Mouse (Mus musculus) lung, adult 18-20 months (tissue): ENCODE measurements around the gene Hoxd13.
A peak's percentile ranks its signal among the peaks of the same experiment; 100 is the strongest.

Experiments
- DNase-seq, 2 experiments: peaks; one replicate each; pipeline ENCODE4 v3.0.0; 2022; ENCODE audit warnings: mixed read lengths in 2 of 2

Gene Hoxd13

DNA sequence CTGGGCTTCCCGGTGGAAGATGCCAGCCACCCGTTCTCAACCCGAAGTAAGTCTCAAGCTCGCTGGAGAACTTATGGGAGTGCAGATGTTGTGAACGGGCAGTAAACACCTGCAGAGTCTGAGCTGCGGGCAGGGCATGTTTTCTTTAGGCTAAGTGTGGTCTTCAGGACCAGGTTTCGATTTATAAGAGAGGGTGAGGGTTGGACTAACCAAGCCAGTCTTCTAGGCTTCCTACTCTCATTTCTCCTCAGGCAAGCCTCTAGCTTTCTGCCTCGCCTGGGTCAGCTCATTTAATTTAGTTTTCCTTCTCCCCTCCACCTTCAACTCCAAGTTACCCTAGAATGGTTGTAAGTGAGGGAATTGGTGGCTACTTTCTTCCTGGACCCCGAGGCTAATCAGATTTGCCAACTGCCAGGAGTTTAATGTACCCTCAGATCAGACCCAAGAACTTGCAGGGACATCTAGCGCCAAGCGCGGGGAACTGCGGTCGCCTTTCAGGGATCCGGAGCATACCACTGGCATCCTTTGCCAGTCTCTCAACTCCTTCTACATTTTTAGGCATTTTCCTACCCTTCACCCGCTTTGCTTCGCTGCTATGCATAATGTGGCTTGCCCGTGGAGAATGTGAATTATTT is 4.7 kb upstream of the Hoxd13 start:
- DNase-seq: peak in 1 of 2 experiments; percentile 34

DNA sequence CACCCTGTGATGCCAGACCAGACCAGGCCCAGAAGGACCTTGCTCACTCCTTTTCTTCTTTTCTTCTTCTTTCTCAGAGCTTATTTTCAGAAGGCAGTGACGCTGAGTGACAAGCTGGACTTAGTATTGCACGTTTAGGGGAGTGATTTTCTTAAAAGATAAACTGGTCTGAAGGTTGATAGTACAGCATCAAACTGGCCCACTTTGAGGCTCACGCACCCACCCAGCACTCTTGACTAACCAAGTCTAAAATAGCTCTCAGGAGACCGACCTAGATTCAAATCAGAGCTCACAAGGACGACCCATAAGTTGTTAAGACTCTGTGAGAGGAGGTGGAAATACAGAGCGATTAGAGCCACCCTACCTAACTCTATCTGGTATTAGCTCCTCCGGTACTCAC is 1.7 kb upstream of the Hoxd13 start:
- DNase-seq: no peak

DNA sequence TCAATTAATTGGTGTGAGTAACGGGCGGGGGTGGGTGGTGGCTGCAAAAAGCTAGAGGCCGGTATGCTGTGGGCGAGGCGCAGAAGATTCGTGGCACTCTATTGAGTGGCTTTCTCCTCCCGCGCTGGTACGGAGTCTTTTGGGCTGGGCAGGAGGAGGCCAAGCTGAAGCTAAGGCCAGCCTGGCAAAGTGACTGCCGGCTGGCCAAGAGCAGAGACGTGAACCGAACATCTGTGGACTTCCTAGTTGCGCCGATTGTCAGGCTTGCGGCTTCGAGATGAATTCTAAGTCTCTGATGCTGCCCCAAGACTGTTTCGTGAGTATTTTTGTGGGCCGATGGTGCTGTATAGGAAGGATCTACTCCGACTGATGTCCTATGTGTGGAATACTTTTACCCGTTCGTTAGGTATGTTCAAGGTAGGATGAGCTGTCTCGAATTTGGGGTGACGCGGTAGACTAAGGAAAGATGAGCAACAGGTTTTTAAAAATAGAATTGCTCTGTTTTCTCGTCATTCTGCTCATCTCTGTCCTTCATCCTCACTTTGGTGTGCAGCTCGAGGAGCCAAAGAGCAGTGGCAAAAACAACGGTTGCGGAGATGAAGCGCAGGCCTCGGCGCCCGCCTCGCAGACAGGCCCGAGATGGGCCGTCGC is 794 bp upstream of the Hoxd13 start:
- DNase-seq: no peak

DNA sequence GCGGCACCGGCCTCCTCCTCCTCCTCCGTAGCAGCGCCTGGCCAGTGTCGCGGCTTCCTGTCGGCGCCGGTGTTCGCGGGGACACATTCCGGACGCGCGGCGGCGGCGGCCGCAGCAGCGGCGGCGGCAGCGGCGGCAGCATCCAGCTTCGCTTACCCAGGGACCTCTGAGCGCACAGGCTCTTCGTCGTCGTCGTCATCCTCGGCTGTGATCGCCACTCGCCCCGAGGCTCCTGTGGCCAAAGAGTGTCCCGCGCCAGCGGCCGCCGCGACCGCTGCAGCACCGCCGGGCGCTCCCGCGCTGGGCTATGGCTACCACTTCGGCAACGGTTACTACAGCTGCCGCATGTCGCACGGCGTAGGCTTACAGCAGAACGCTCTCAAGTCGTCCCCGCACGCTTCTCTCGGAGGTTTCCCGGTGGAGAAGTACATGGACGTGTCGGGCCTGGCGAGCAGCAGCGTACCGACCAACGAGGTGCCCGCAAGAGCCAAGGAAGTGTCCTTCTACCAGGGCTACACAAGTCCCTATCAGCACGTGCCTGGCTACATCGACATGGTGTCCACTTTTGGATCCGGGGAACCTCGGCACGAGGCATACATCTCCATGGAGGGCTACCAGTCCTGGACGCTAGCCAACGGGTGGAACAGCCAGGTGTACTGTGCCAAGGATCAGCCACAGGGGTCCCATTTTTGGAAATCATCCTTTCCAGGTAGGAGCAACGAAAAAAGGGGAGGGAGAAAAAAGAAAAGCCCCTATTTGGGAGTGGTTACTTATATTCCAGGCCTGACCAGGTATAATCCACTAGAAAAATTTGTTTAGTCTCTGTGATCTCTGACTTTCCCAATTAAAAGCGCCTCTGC is 490 bp downstream of the Hoxd13 start:
- no peak for DNase-seq

DNA sequence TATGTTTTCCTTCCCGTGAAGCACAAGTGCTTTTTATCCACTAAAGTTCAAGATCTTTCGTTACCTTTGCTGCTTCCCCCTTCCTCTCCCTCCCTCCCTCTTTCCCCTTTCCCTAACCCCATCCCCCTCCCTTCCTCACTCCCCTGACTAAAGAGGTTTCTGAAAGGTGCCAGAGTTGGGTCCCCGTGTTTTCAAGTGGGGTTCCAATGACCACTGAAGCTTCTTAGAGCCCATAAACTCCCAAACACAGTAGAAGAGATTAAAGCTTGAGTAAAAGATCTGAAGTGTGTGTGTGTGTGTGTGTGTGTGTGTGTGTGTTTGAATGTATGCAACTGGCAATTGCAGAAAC is 1.1 kb downstream of the Hoxd13 start:
- no peak for DNase-seq

DNA sequence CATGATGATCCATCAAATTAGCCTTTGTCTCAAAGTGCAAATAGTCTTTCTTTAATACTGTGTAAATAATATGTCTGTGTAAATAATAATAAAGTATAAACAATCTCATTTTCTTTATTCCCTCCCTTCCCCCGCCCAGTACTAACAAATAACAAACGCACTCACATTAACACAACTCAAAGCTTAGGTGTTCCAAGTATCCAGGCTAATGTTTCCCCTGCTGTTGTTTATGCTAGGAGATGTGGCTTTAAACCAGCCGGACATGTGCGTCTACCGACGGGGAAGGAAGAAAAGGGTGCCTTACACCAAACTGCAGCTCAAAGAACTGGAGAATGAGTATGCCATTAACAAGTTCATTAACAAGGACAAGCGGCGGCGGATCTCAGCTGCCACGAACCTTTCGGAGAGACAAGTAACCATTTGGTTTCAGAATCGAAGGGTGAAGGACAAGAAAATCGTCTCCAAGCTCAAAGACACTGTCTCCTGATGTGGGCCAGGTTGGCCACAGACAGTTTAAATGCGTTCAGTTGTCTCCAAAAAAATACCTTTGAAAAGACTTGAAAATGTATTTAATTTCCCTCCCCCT is 1.6 kb downstream of the Hoxd13 start:
- DNase-seq: no peak

DNA sequence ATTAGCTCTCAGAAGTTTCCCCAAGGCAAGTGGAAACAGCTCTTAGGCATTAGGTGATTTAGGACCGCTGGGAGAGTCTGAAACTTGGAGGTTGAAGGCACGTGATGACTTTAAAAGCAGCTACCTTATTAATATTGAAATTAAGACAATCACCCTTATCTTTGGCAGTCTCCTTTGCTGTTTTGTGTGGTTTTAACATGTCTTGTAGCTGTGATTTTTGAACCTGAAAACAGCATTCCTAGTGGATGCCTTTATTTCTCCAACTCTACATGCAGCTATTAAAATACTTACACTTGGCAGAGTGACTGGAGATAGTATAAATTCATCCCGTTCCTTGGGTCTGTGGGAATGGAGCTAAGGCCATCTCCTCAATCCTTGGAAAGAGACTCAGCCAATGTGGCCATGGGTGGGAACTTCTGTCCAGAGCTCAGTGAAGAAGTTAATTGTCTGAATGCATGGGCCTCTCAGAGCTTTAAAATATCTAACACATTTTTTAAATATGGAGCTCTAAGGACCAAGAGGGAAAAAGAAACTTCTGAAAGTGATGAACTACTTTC is 2.6 kb downstream of the Hoxd13 start:
- no peak for DNase-seq

DNA sequence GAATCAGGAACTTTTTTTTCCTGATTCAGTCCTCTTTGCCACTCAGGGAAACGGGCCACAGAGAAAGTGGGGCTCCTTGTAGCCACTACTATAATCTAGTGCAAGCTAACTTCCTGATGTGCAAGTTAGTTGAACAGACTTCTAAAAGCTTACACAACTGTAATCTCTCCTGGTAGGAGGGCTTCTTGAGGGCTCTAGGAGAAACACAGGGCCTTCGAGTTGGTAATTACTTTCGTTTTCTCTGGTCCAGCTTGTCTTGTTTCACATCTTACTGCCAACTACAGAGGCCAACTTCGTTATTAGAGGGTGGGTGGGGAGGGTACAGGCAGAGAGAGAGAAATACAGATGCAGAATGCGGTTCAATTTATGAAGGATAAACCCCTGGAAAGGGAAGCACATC is 3.7 kb downstream of the Hoxd13 start:
- no peak for DNase-seq

DNA sequence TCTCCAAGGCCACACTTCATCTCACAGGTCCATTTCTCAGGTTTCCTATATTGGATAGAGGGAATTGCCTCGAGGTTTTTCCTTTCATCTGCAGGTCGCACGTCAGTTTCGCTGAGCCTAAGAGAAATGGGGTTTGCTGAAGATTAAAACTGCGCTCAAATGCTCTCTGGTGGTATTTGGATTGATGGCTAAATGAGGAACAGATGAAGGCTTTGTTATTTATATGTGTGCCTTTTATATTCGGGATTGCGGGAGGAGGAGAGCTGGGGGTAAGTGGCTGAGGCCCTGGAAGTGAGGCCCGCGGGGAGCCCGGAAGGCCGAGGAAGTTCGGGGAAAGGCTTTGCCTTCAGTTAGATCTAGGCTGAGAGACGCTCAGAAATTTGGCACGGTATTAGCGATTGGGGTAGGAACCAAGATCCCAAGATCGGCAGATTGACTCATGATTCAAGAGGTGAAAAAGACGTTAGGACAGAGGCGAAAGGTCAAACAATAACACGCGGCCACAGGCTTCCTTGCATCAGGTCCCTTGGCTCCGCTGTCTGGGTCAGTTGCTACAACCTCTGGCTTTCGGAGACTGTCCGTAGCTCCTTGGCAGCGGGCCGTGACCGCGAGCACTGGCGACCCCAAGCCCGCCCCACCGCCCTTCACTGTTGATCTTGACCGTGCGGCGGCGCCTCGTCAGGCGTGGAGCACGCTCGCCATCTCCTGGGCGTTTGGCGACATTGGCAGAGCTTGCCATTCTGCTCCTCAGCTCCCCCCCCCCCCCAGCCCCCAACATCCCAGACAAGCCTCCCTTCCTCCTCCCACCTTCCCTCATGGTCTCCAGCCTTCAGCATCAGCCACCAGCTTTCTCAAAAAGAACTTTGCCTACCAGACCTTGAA is 4.6 kb downstream of the Hoxd13 start:
- peak in 1 of 2 experiments; percentile 30 for DNase-seq

DNA sequence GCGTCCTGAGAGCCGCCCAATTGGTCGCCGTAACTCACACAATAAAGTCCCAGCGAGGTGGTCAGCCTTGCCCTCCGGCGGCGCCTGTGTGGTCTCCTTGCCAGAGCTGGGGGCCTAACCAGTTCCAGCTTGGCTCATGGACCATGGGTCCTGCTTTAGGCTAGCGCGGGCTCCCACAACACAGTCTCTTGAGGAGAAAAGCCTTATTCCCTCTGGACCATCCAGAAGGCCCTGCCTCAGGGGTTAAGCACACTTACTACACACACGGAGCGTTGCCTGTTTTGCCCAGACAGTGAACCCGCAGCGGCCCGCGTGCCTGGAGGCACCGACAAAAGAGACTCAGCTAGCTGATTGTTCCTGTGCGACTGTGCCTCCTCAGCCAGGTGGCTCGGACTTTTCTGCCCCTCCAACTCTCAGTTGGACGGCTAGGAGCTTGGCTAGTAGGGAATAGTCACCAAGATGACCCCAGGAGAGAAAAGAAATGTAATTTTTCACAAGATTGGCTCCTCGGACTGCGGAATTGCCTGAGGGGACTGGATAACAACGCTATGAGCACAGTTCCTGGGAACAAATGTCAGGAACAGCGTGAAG is 5.8 kb downstream of the Hoxd13 start:
- DNase-seq: no peak

DNA sequence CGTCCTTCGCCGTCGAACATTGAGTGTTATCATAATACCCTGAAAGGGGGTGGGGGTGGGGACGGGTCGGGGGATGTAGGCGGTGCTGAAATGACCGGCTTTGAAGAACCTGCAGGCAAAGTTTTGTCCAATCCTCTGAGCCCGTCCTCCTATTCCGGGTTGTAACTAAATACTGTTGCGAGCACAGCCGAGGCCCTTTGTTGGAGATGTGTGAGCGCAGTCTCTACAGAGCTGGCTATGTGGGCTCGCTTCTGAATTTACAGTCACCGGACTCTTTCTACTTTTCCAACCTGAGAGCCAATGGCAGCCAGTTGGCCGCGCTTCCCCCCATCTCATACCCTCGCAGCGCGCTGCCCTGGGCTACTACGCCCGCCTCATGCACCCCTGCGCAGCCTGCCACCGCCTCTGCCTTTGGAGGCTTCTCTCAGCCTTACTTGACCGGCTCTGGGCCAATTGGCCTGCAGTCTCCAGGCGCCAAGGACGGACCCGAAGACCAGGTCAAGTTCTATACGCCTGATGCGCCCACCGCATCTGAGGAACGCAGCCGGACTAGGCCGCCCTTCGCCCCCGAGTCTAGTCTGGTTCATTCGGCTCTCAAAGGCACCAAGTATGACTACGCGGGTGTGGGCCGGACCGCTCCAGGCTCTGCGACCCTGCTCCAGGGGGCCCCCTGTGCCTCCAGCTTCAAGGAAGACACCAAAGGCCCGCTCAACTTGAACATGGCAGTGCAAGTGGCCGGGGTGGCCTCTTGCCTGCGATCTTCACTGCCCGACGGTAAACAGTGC is 7.0 kb downstream of the Hoxd13 start, which contains the start of gene Hoxd12:
Gene Hoxd12, plus strand, starts transcription at position 133 of the 785 bp plus-strand sequence.
- no peak for DNase-seq

DNA sequence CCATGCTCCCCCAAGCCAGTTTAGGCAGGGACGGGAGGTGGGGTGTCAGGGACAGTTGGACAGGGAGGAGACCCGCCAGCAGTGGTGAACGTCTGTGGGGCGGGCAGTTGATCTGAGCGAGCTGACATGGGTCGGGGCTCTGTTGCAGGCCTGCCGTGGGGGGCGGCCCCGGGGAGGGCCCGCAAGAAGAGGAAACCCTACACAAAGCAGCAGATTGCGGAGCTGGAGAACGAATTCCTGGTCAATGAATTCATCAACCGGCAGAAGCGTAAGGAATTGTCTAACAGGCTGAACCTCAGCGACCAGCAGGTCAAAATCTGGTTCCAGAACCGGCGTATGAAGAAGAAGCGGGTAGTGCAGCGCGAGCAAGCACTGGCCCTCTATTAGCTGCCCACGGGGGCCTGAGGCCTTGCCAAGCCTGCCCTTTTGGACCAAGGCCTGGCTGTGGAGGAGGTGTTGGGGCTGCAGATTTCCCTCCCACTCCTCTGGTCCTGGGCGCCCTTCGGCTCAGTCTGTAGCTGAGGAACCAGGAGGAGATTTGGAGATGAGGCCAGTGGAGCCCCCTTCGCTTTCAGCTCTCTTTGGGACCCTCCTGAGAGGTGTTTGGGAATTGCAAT is 7.7 kb downstream of the Hoxd13 start:
- DNase-seq: no peak

DNA sequence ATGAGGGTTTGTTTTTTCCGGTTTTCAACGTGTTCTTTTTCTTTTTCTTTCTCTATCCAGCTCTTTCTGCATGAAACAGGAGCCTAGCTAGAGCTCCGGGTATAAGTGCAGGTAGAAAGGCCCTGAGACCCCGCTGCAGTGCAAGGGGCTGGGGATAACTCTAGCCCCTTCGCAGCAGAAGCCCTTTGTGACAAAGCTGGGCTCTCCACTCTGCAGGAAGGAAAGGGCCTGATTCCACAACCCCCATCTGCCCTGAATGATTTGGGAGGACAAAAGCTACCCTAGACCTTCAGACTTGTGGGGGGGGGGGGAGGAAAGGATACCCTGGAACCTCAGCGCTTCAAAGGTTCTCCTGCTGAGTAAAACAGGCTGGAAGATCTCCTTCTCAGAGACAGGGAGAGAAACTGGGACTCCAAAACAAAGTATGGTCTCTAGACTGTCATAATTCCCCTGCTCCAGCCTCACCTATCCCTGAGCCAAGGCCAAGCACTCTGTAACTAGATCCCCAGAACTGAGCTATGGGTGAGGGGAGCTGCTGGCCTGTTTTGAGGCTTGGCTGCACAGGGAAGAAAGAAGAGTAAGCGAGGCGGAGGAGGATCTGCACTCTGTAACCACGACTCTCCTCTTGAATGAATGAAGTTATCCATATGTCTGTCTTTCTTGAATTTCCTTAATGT is 8.4 kb downstream of the Hoxd13 start:
- no peak for DNase-seq

DNA sequence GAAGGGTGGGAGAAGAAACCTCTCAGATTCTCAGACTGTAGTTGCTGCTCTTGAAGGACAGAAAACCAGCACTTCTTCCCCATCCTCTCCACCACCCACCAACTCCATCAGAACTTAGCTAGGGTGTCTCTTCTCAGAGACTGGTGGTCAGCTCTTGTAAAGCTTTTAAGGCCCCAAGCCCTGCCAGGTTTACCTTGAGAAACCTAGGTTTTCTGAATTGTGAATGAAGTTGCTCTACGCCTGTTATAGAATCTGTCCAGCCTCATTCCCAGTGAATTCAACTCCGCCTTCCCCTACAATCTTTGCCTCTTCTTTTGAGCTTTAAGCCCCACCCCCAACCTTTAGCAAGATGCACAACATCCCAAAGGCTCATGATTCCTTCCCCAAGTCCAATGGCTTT is 9.0 kb downstream of the Hoxd13 start:
- no peak for DNase-seq

DNA sequence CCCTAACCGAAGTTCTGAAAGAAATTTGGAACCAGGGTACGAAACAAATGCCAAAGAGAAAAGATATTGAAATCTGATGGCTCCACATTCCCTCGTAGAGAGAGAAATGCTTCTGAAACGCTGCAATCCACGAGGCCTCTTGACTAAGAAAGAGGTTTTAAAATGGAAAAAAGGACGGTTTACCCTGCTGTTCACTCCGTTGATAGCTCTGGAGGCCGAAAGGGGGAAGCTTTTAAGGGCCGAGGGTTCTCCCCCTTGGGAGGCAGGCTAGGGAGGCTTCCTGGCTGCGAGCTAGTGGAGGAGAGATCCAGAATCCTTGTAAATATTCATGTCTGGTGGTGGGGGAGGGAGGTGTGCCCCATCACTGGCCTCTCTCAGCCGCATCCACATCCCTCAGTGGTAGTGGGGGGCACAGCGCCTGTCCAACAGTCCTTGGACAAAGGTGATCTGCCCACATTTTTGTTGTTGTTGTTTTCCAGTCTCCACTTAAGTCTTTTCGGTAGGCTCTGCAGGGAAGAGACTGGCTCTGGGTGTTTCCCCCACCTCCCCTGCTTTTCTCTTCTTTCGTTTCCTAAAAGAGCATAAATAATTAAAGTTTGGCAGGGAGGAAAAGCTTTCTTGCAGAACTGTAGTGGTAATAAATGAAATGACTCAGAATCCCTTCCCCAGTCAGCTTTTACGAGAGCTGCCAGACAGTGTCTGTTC is 10.9 kb downstream of the Hoxd13 start, which contains the start of gene Hoxd11:
Gene Hoxd11, plus strand, starts transcription at position 667 of the 705 bp plus-strand sequence.
- DNase-seq: no peak

DNA sequence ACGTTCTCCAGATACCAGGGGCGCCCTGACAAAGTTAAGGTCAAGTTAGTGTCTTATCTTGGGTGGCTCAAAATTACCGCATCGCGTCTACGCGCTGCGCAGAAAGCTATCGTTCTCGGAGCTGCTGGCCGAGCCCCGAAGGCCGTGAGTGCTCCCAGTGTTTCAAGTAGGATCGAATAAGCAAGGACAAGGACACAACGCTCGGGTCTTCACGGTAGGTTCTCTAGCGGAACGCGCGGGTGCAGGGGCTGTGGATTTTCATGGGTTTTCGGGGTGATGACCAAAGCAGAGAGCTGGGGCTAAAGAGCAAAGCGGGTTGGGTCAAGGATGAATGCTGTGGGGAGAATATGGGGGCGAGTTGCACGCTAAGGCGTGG is 11.5 kb downstream of the Hoxd13 start:
- DNase-seq: no peak

DNA sequence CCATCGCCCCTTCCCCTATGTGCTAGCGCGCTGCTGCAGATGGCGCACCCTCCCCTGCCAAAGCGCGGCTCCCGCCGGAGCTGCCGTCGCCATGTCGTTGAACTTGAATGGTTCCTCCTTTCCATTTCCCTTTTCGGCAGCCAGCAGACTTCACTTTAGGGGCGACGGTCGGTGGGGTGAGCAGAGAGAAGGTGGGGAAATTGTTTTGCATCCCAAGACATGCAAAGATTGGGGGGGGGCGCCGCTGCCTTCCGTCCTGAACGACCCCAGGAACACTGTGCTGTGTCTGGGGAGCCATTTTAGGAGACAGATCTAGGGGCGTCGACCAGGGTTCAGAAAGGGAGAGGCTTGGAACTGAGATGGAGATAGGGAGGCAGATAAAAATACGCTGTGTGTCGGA is 11.9 kb downstream of the Hoxd13 start:
- DNase-seq: no peak

DNA sequence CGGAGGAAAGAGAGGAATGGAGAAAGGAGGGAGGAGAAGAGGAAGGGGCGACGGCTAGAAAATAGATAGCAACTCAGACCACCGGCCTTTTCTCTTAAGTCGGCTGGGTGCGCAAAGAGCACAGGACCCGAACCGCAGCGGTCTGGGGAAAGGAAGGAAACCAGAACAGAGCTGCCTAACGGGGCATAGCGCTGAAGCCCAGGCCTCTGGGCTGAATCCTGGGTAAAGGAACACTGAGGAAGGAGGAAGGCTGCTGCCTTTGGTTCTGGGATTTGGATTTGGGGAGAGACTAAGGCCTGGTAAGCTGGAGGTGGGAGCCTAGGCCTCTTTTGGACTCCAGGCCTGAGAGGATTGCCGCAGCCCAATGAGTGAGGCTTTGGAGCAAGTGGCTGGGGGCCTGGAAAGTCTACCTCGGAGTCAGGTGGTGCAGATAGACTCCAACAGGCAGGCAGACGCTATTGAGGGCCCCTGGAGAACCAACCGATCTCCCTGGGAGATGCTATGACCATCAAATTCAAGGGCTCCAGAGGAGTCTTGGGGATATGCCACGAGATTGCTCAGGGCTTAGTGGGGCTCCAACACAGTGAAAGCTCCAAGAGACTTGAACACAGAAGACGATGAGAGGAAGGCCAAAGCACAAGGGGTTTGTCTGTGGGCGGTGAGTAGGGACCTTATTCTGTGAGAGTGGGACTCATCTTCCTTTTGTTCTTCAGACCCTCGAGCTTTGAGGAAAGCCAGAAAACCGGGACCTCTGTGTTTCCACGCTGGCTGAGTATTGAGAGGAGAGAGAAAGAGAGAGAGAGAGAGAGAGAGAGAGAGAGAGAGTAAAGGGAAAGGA is 12.7 kb downstream of the Hoxd13 start:
- DNase-seq: no peak
